Mouse (Mus musculus) megakaryocyte, embryonic 14.5 days (primary cell): ENCODE results near the gene Trcg1.

Experiments
- FLI1 ChIP-seq: IDR thresholded peaks from 2 replicates; pipeline ENCODE4 v1.6.1; 2012; ENCODE audit warnings: low read length, inconsistent platforms, mixed read lengths
- GATA1 ChIP-seq: IDR thresholded peaks from 3 replicates; pipeline ENCODE4 v1.6.1; 2012; ENCODE audit warnings: mixed read lengths, low read length, inconsistent platforms, borderline replicate concordance

GRCm38 (mm10) chr9:57248030-57248942, 11.9 kb downstream of the Trcg1 start:
- TF ChIP-seq GATA1 = no peak
- no peak for TF ChIP-seq FLI1
